Mouse (Mus musculus) liver, embryonic 14.5 days (tissue): ENCODE data around the gene Ddc. TPM values are rescaled to one million over a fixed set of nuclear protein-coding genes. Genes with fewer than 3 reads are reported as not detected.
A peak's percentile ranks its signal among the peaks of the same experiment; 100 is the strongest.

ENCODE experiments used
- ATAC-seq: fragments of 200-750 bp; cut with Nextera tagmentation; 2 replicates; pipeline ENCODE4 v1.8.0; 2017; ENCODE audit warnings: moderate number of reproducible peaks, mild to moderate bottlenecking, moderate library complexity; ENCODE audit not compliant: insufficient read depth
- DNase-seq, 3 experiments: peaks; one replicate each; pipeline ENCODE4 v3.0.0-alpha.2; 2012 to 2013; ENCODE audit warnings: low read depth in 3 of 3, low spot score in 3 of 3
- H3K27ac ChIP-seq: fragments of 300-500 bp; sonication (generic); 2 replicates; pipeline ENCODE4 v1.5.1; 2014; ENCODE audit warnings: moderate library complexity, mild to moderate bottlenecking, control low read depth, inconsistent platforms
- H3K27me3 ChIP-seq: fragments of 300-500 bp; sonication (generic); 2 replicates; pipeline ENCODE4 v1.6.1; 2014; ENCODE audit warnings: mild to moderate bottlenecking, low read length, moderate library complexity; ENCODE audit not compliant: control insufficient read depth, insufficient read depth
- H3K36me3 ChIP-seq: fragments of 300-500 bp; sonication (generic); replicated peaks from 2 replicates; pipeline ENCODE4 v1.6.1; 2014; ENCODE audit warnings: low read depth; ENCODE audit not compliant: control insufficient read depth, insufficient read depth
- H3K4me1 ChIP-seq, 2 experiments: fragments of 200-500 bp in 1 of 2; fragments of 300-500 bp in 1 of 2; sonication (generic) in 1 of 2; replicated peaks; 2 replicates each; pipeline ENCODE4 v1.6.1; 2012 to 2014; ENCODE audit warnings: antibody characterized with exemption in 1 of 2, inconsistent platforms in 1 of 2, low read length in 1 of 2; ENCODE audit not compliant: control insufficient read depth in 2 of 2, insufficient read depth in 2 of 2
- H3K4me2 ChIP-seq: fragments of 300-500 bp; sonication (generic); 2 replicates; pipeline ENCODE4 v1.6.1; 2014; ENCODE audit warnings: low read depth, mild to moderate bottlenecking, control low read depth, moderate library complexity
- H3K4me3 ChIP-seq, 2 experiments: fragments of 200-500 bp in 1 of 2; fragments of 300-500 bp in 1 of 2; sonication (generic) in 1 of 2; 2 replicates each; pipeline ENCODE4 v1.5.1; 2012 to 2014; ENCODE audit warnings: low read depth in 2 of 2, low read length in 2 of 2, mild to moderate bottlenecking in 2 of 2, control low read depth in 1 of 2, inconsistent platforms in 1 of 2, moderate library complexity in 1 of 2; ENCODE audit not compliant: insufficient read depth in 1 of 2
- H3K9ac ChIP-seq: fragments of 300-500 bp; sonication (generic); replicated peaks from 2 replicates; pipeline ENCODE4 v1.6.1; 2014; ENCODE audit warnings: mild to moderate bottlenecking, control low read depth, moderate library complexity
- H3K9me3 ChIP-seq: fragments of 300-500 bp; sonication (generic); 2 replicates; pipeline ENCODE4 v1.6.1; 2016; ENCODE audit warnings: low read length, mixed read lengths; ENCODE audit not compliant: control insufficient read depth
- CTCF ChIP-seq: IDR thresholded peaks from 2 replicates; pipeline ENCODE4 v1.5.1; 2016; ENCODE audit warnings: antibody characterized with exemption, low read depth, control low read depth
- EP300 ChIP-seq: IDR thresholded peaks from 2 replicates; pipeline ENCODE4 v1.6.1; 2016; ENCODE audit warnings: antibody characterized with exemption, low read depth
- WGBS: fragments of 180-500 bp; shearing (Covaris S2); extraction: QIAGEN DNeasy Blood & Tissue Kit; methylation state at CpG from one replicate; pipeline ENCODE4 v1.1.7; 2014; ENCODE audit not compliant: insufficient replicate concordance; 5-methylcytosine and 5-hydroxymethylcytosine counted together
- polyA plus RNA-seq, 2 experiments: library from polyadenylated mRNA; depleted of rRNA in 1 of 2; stranded (reverse) in 1 of 2; unstranded in 1 of 2; fragments of >200 nt; fragmentation: Nextera tagmentation in 1 of 2; extraction: Ambion mirVana in 1 of 2; gene quantifications; 2 replicates each; pipeline versions ENCODE4 v1.2.1 to v1.2.3; 2012 to 2014

Ddc gene
- polyA plus RNA-seq, 2 experiments: 4.3 to 7.4 TPM

DNA sequence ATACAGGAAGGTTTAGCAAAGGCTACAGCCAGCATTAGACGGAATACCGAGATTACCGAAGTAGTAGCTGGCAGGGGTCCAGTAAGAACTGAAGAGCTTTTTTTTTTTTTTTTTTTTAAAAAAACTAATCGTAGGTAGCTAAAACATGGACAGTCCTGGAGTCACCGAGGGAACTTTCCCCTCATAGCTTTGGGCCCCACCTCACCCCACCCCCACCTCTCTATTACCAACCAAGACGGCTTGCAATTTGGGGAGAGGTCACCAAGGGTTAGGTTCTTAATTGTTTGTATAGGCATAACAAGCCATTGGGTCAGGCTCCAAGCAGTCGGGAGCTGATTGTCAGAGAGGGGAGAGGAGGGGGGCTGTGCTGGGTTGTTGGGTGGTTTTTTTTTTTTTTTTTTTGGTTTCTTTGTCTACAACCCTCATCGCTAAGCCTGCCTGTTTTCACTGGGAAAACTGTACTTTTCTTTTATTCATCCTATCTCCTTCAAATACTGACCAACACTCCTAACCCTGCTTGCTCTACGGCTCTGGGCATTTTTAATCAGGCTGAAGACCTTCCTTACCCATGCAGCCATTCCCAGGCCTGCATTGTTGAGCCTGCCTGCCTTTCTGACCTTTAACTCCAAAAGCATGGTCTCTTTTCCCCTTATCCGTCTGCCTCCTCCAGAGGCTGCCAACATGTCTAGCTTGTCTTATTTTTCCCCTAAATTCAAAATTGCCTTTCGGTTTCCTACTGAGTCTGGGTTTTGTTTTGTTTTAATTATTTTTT, 88.4 kb downstream of the Ddc start:
- TF ChIP-seq CTCF: no peak
- no peak for TF ChIP-seq EP300
- peak overlapping the region; percentile 84 for H3K27ac ChIP-seq
- peaks cover 25 to 31% of the 10 kb centered on the region in 2 experiments for H3K4me1 ChIP-seq
- no peaks in the 10 kb centered on the region for H3K9me3 ChIP-seq
- ATAC-seq: peak; percentile 0
- peak overlapping the region; percentile 75 to 94 for H3K4me3 ChIP-seq
- no peaks in the 10 kb centered on the region for H3K27me3 ChIP-seq
- no peak for DNase-seq
- H3K36me3 ChIP-seq: peaks cover 21% of the 10 kb centered on the region
- peak overlapping the region; percentile 95 for H3K4me2 ChIP-seq
- H3K9ac ChIP-seq: peak overlapping the region; percentile 98
- WGBS: 17% methylated on average over 11 of the region's 11 CpGs

DNA sequence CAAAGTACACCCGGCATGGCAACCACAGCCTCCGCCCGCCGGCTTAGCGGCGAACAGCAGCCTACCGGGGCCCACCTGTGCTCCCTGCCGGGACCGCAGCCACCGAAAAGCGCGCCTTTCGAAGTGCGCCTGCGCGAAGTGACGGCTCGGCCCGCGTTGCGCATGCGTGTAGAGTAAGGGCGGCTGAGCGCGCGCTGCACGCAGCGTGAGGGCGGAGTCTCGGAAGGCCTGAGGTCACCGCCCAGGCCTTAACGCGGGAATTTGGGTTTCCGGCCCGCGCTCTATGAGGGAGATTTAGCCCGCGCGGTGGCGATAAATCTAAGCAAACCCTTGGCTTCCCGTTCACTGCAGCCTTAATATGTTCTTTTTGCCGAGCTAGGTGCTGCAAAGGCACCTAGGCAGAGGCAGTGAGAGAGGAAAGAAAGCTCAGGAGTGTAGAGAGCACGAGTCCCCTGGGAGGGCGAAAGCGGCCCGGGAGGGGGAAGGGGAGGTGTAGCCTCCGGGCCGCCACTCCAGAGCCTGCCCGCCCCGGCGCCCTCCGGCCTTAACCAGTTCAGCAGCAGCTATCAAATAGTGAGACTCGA, 89.0 kb downstream of the Ddc start, which contains the start of gene Fignl1:
Fignl1 (minus strand) TSS at position 143 of the 584 bp plus-strand sequence.
- peak within 1 kb of the TSS; percentile 81 to 94 for H3K4me3 ChIP-seq
- under 1% methylated on average over 53 of the region's 53 CpGs for WGBS
- peak within 1 kb of the TSS; percentile 98 for H3K9ac ChIP-seq
- no peaks in the 10 kb centered on the region for H3K27me3 ChIP-seq
- H3K4me1 ChIP-seq: peaks cover 20 to 30% of the 10 kb centered on the region in 2 experiments
- peak within 1 kb of the TSS; percentile 95 for H3K4me2 ChIP-seq
- TF ChIP-seq EP300 (peak; percentile 64), CTCF (peak; percentile 45)
- peak; percentile 93 for ATAC-seq
- peaks cover 28% of the 10 kb centered on the region for H3K36me3 ChIP-seq
- DNase-seq: peak; percentile 91 to 97 (median 92)
- no peaks in the 10 kb centered on the region for H3K9me3 ChIP-seq
- peak within 1 kb of the TSS; percentile 84 for H3K27ac ChIP-seq

DNA sequence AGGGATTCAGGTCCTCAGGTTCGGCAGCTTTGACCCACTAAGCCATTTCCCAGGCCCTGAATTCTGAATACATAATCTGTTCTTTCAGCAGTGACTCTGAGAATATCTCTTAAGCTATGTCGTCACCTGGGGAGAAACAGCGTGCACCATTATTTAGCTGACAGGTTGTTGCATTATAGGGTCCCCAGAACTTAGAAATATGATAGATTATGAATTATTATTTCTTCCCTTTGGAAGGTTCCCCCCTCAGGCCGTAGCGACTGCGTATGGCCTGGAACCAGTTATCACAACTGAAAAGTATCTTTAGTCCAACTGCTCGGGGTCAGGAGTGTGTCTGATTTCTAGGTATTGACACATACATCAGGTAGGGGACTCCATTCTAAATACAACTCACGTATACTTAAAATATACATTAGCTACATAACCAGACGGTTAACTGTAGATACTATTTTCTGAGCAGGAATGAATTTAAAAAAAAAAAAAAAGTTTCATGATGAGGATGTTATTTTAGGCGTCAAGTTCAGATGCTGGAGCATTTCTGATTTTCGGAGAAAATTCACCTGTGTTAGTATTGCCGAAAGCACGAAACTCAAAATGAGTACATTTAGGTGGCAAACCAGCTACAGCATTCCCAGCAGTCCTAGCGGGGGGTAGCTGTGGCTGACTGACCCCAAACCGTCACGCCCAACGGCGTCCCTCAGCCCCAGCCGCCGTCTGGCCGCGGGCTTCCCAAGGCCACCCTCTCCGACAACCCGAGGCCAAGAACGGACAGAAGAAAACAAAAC, 89.7 kb downstream of the Ddc start:
- peak; percentile 73 for ATAC-seq
- Histone ChIP-seq H3K4me3 (peak overlapping the region; percentile 81 to 94), H3K9ac (peak overlapping the region; percentile 98), H3K27ac (peak overlapping the region; percentile 84), H3K36me3 (peaks cover 35% of the 10 kb centered on the region), H3K4me2 (peak overlapping the region; percentile 95), H3K9me3 (no peaks in the 10 kb centered on the region), H3K27me3 (no peaks in the 10 kb centered on the region), H3K4me1 (peaks cover 20 to 30% of the 10 kb centered on the region in 2 experiments)
- TF ChIP-seq CTCF (no peak), EP300 (peak; percentile 41)
- peak in 1 of 3 experiments; percentile 32 for DNase-seq
- 3% methylated on average over 25 of the region's 25 CpGs for WGBS

DNA sequence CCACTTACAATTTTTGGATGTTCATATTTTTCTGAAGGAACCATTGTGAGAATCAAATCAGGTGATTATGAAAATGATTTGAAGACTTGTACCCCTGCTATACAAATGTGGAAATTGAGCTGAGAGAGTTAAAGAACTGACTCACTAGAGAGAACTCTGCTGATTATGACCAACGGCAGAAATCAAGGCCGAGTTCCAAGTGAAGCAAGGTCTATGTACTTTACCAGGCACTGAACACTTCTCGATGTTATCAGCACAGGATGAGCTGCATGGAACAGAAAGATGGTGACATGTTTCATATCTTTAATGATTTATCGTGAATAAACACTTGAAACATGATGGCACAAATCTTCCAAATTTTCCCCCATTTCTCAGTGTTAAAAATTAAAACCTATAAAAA, 92.0 kb downstream of the Ddc start:
- 74% methylated on average over 4 of the region's 4 CpGs for WGBS

More for the DNA sequence above, 92.0 kb downstream of the Ddc start:
- ATAC-seq (no peak), DNase-seq (no peak)
- Histone ChIP-seq H3K9me3 (no peaks in the 10 kb centered on the region), H3K9ac (no peak overlapping the region), H3K4me3 (no peak overlapping the region), H3K27ac (no peak overlapping the region), H3K36me3 (peaks cover 57% of the 10 kb centered on the region), H3K4me1 (peaks cover 16 to 23% of the 10 kb centered on the region in 2 experiments), H3K27me3 (no peaks in the 10 kb centered on the region), H3K4me2 (peak overlapping the region; percentile 23)
- no peak for TF ChIP-seq CTCF
- TF ChIP-seq EP300: no peak
